Mouse (Mus musculus): Measurements from ENCODE around the gene Swap70. TPM values are rescaled to one million over a fixed set of nuclear protein-coding genes. Genes with fewer than 3 reads are reported as not detected.

Gene Swap70
- total and polyA plus RNA-seq, 3 experiments, result 296 to 398 (median 370) TPM

DNA sequence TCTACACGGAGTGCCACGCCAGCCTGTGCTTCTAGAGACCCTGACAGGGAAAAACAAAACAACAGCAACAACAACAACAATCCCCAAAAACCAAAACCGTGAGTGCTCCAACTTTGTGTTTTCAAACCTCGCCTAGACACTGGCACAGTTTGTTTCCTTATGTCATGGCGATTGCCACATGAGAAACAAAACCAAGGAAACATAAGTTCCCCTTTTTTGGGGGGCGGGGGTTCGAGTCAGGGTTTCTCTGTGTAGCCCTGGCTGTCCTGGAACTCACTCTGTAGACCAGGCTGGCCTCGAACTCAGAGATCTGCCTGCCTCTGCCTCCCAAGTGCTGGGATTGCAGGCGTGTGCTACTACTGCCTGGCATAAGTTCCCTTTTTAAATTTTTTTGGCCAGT lies 46.5 kb downstream of the Swap70 start:
- TF ChIP-seq MEF2A (IDR thresholded peaks at IDR 0.05; ENCODE audit: borderline replicate concordance, low read depth, low read length) (no peak), CHD1 (IDR thresholded peaks at IDR 0.05; ENCODE audit: low read depth, low read length) (peak; percentile 51), POLR2A (IDR thresholded peaks at IDR 0.05; ENCODE audit: low read depth, low read length) (0 out of 2 replicates have a peak, but pooled peaks have one; percentile 34)
- peak overlapping the region; percentile 87 for H3K27ac ChIP-seq (ENCODE audit: insufficient read depth, low read depth)
- H3K27me3 ChIP-seq (replicated peaks), result no peaks in the 10 kb centered on the region
- H3K79me2 ChIP-seq (replicated peaks; ENCODE audit: control insufficient read depth, extremely low read depth, insufficient read depth, poor library complexity, severe bottlenecking), result peaks cover 60% of the 10 kb centered on the region
- in situ Hi-C loops (cut with MboI; ENCODE audit: low pct_ligation_motif_present, low pct_unique_long_range_greater_than_20kb, low sequenced_read_pairs) (loop anchor here (10.0 kb wide), 1 partner anchor 103 kb away; no protein-coding TSS in a partner anchor), dilution Hi-C loops (cut with MboI; ENCODE audit: extremely low pct_ligation_motif_present, extremely low pct_unique_long_range_greater_than_20kb, low sequenced_read_pairs) (no loop called here)
- no peak overlapping the region for H3K4me2 ChIP-seq (ENCODE audit: insufficient read depth, low read depth, poor library complexity, severe bottlenecking)
- no peaks in the 10 kb centered on the region for H3K9me3 ChIP-seq (replicated peaks; ENCODE audit: low read length)
- peaks cover 45 to 93% of the 10 kb centered on the region in 2 experiments for H3K4me1 ChIP-seq (ENCODE audit: control insufficient read depth in 1 of 2, insufficient read depth in 2 of 2)
- peaks cover 59 to 91% of the 10 kb centered on the region in 2 experiments for H3K36me3 ChIP-seq (replicated peaks in 1 of 2; ENCODE audit: control insufficient read depth in 1 of 2, insufficient read depth in 1 of 2, low read length in 1 of 2)
- peak overlapping the region; percentile 30; the same call in 1 of the 2 replicates for H3K9ac ChIP-seq (ENCODE audit: insufficient read depth, low read depth)
- no peak for DNase-seq (ENCODE audit: extremely low read depth)
- no peak overlapping the region for H3K4me3 ChIP-seq (replicated peaks in 1 of 3; ENCODE audit: low read depth in 2 of 3, low read length in 2 of 3, poor library complexity in 1 of 3)

DNA sequence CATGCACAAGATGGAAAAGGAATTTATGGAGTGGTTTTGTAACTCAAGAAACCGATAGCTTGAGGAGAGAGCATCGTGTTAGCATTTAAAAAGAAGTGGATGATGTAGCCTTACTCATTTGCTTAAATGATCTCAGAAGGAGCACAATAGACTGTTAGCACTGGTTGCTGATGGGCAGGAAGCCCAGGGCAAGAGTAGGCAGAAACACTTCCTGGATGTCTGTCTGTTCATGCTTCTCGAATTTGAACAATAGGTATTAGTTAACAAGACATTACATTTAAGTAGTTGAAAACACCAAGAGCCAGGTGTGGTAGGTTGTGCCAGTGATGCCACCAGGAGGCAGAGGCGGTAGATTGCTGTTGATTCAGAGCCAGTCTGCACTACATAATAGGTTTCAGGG lies 47.0 kb downstream of the Swap70 start:
- no peak overlapping the region; the same call in 1 of the 2 replicates for H3K9ac ChIP-seq (ENCODE audit: insufficient read depth, low read depth)

DNA sequence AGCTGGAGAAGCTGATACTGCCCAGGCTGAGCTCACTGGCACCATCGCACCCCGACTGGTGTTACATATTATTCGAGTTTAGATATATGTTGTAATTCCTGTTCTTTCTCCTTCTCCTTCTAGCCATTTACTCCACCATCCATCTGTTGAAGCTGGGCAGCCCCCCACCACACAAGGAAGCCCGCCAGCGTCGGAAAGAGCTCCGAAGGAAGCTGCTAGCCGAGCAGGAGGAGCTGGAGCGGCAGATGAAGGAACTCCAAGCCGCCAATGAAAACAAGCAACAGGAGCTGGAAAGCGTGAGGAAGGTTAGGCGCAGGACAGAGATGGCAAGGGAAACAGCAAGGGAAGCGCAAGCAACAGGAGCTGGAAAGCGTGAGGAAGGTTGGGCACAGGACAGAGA lies 48.3 kb downstream of the Swap70 start:
- Histone ChIP-seq H3K9ac (ENCODE audit: insufficient read depth, low read depth) (no peak overlapping the region), H3K4me2 (ENCODE audit: insufficient read depth, low read depth, poor library complexity, severe bottlenecking) (no peak overlapping the region), H3K36me3 (replicated peaks in 1 of 2; ENCODE audit: control insufficient read depth in 1 of 2, insufficient read depth in 1 of 2, low read length in 1 of 2) (peaks cover 71 to 93% of the 10 kb centered on the region in 2 experiments), H3K4me3 (replicated peaks in 1 of 3; ENCODE audit: low read depth in 2 of 3, low read length in 2 of 3, poor library complexity in 1 of 3) (peak overlapping the region in 1 of 3 experiments; percentile 20), H3K27me3 (replicated peaks) (no peaks in the 10 kb centered on the region), H3K27ac (ENCODE audit: insufficient read depth, low read depth) (peak overlapping the region; percentile 88), H3K79me2 (replicated peaks; ENCODE audit: control insufficient read depth, extremely low read depth, insufficient read depth, poor library complexity, severe bottlenecking) (peaks cover 54% of the 10 kb centered on the region), H3K9me3 (replicated peaks; ENCODE audit: low read length) (no peaks in the 10 kb centered on the region), H3K4me1 (ENCODE audit: control insufficient read depth in 1 of 2, insufficient read depth in 2 of 2) (peaks cover 39 to 96% of the 10 kb centered on the region in 2 experiments)
- in situ Hi-C loops (cut with MboI; ENCODE audit: low pct_ligation_motif_present, low pct_unique_long_range_greater_than_20kb, low sequenced_read_pairs) (loop anchor here (10.0 kb wide), 1 partner anchor 105 kb away; no protein-coding TSS in a partner anchor), dilution Hi-C loops (cut with MboI; ENCODE audit: extremely low pct_ligation_motif_present, extremely low pct_unique_long_range_greater_than_20kb, low sequenced_read_pairs) (no loop called here)
- TF ChIP-seq ETS1 (conservative IDR thresholded peaks at IDR 0.05; ENCODE audit: low read depth, low read length) (no peak), ZMIZ1 (IDR thresholded peaks at IDR 0.05; ENCODE audit: low read depth, low read length) (peak; percentile 49; the same call in 1 of the 2 replicates), POLR2AphosphoS2 (IDR thresholded peaks at IDR 0.05; ENCODE audit: low read depth, low read length) (no peak)
- no peak for DNase-seq (ENCODE audit: extremely low read depth)

More for the DNA sequence above, 47.0 kb downstream of the Swap70 start:
- Histone ChIP-seq H3K4me2 (ENCODE audit: insufficient read depth, low read depth, poor library complexity, severe bottlenecking) (no peak overlapping the region), H3K27me3 (replicated peaks) (no peaks in the 10 kb centered on the region), H3K79me2 (replicated peaks; ENCODE audit: control insufficient read depth, extremely low read depth, insufficient read depth, poor library complexity, severe bottlenecking) (peaks cover 58% of the 10 kb centered on the region), H3K9me3 (replicated peaks; ENCODE audit: low read length) (no peaks in the 10 kb centered on the region), H3K27ac (ENCODE audit: insufficient read depth, low read depth) (peak overlapping the region; percentile 87), H3K4me3 (replicated peaks in 1 of 3; ENCODE audit: low read depth in 2 of 3, low read length in 2 of 3, poor library complexity in 1 of 3) (no peak overlapping the region), H3K36me3 (replicated peaks in 1 of 2; ENCODE audit: control insufficient read depth in 1 of 2, insufficient read depth in 1 of 2, low read length in 1 of 2) (peaks cover 61 to 91% of the 10 kb centered on the region in 2 experiments), H3K4me1 (ENCODE audit: control insufficient read depth in 1 of 2, insufficient read depth in 2 of 2) (peaks cover 40 to 93% of the 10 kb centered on the region in 2 experiments)
- DNase-seq (ENCODE audit: extremely low read depth), result no peak
- in situ Hi-C loops (cut with MboI; ENCODE audit: low pct_ligation_motif_present, low pct_unique_long_range_greater_than_20kb, low sequenced_read_pairs) (loop anchor here (10.0 kb wide), 1 partner anchor 104 kb away; no protein-coding TSS in a partner anchor), dilution Hi-C loops (cut with MboI; ENCODE audit: extremely low pct_ligation_motif_present, extremely low pct_unique_long_range_greater_than_20kb, low sequenced_read_pairs) (no loop called here)
- TF ChIP-seq CHD1 (IDR thresholded peaks at IDR 0.05; ENCODE audit: low read depth, low read length) (no peak), ZMIZ1 (IDR thresholded peaks at IDR 0.05; ENCODE audit: low read depth, low read length) (no peak), JUN (IDR thresholded peaks at IDR 0.05; ENCODE audit: insufficient read depth, low read depth, low read length) (0 out of 2 replicates have a peak, but pooled peaks have one; percentile 2)

Data from CH12.LX (cell line).